Mouse (Mus musculus): Measurements from ENCODE around the gene H2al1o. TPM values are rescaled to one million over a fixed set of nuclear protein-coding genes. Genes with fewer than 3 reads are reported as not detected.
"Not testable (repeated sequence)": the region's sequence is repeated elsewhere in the genome, so short reads cannot be mapped to it uniquely, and the experiment has no call there.

H2al1o gene
- not detected in 2 replicates for polyA plus RNA-seq (2015; fragmentation: Nextera tagmentation; extraction: Ambion mirVana)

DNA sequence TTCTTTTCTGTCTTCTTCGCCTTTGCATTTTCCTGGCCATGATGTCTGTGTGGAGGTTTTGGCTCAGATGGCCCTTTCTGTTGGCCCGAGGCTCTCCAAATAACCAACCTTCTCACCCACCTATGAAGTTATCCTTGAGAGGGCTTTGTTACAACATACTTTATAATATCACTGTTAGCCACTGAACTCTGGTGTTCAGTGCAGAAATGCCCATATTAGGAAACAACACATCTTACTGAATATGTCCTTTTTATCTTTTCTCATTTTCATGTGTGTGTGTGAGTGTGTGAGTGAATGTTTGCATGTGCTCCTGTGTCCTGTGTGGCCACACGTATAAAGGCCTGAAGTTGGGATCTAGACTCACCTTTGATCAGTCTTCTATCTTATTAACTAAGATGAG, at the start of gene H2al1o:
Gene H2al1o, minus strand, starts transcription at position 101 of the 400 bp plus-strand sequence.
- not testable (repeated sequence) for H3K4me2 ChIP-seq (ENCODE audit: low read depth, low read length); H3K27ac ChIP-seq (ENCODE audit: low read length); H3K4me3 ChIP-seq (ENCODE audit: low read length); H3K9me3 ChIP-seq (ENCODE audit: control insufficient read depth, low read length); H3K9ac ChIP-seq (ENCODE audit: low read depth, low read length); H3K27me3 ChIP-seq (replicated peaks; ENCODE audit: control insufficient read depth, insufficient read depth, low read length); H3K4me1 ChIP-seq (ENCODE audit: control insufficient read depth, insufficient read depth, low read length); H3K36me3 ChIP-seq (ENCODE audit: control insufficient read depth, insufficient read depth, low read length); ATAC-seq
- WGBS: 90% methylated on average over 3 of the region's 3 CpGs

DNA sequence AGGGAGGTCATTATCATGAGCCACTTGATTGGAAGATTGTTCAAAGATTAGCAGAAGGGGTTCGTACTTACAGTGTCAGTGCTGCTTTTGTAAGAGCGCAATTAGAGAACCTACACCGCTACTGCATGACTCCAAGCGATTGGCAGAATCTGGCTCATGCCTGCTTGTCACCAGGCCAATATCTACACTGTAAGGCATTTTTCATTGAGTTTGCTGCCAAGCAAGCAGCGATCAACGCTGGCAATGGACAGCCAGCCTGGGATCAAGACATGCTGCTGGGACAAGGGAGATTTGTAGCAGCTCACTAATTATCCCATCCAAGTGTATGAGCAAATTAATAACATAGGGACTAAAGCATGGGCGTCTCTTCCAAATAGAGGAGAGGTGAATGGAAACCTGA, 25.8 kb upstream of the H2al1o start:
- H3K27me3 ChIP-seq (replicated peaks; ENCODE audit: control insufficient read depth, insufficient read depth, low read length); H3K9ac ChIP-seq (ENCODE audit: low read depth, low read length); H3K4me3 ChIP-seq (ENCODE audit: low read length); H3K27ac ChIP-seq (ENCODE audit: low read length); H3K4me1 ChIP-seq (ENCODE audit: control insufficient read depth, insufficient read depth, low read length); ATAC-seq; H3K9me3 ChIP-seq (ENCODE audit: control insufficient read depth, low read length); H3K4me2 ChIP-seq (ENCODE audit: low read depth, low read length); H3K36me3 ChIP-seq (ENCODE audit: control insufficient read depth, insufficient read depth, low read length): not testable (repeated sequence)
- WGBS: 92% methylated on average over 7 of the region's 7 CpGs

- H3K4me2 ChIP-seq (ENCODE audit: low read depth, low read length): no peak overlapping the region
- H3K27ac ChIP-seq (ENCODE audit: low read length): no peak overlapping the region
- H3K9ac ChIP-seq (ENCODE audit: low read depth, low read length): no peak overlapping the region
- no peaks in the 10 kb centered on the region for H3K4me1 ChIP-seq (ENCODE audit: control insufficient read depth, insufficient read depth, low read length)
- 81% methylated on average over 3 of the region's 3 CpGs for WGBS
- ATAC-seq: no peak
- H3K27me3 ChIP-seq (replicated peaks; ENCODE audit: control insufficient read depth, insufficient read depth, low read length): no peaks in the 10 kb centered on the region
- no peaks in the 10 kb centered on the region for H3K36me3 ChIP-seq (ENCODE audit: control insufficient read depth, insufficient read depth, low read length)
- H3K9me3 ChIP-seq (ENCODE audit: control insufficient read depth, low read length): no peaks in the 10 kb centered on the region
- no peak overlapping the region for H3K4me3 ChIP-seq (ENCODE audit: low read length)
Observed at GRCm38 (mm10) chrX:9536881-9537280, 35.3 kb downstream of the H2al1o start.

Other genes with a start within 250 kb of the H2al1o start
- not detected in 2 replicates for gene H2al1k, start 221.8 kb downstream of the H2al1o start, polyA plus RNA-seq (2015; fragmentation: Nextera tagmentation; extraction: Ambion mirVana)
- gene Cybb, start 84.6 kb downstream of the H2al1o start, polyA plus RNA-seq (2015; fragmentation: Nextera tagmentation; extraction: Ambion mirVana): 3.7 and 4.3 TPM in 2 replicates
- gene Dynlt3, start 90.6 kb upstream of the H2al1o start, polyA plus RNA-seq (2015; fragmentation: Nextera tagmentation; extraction: Ambion mirVana): 65.1 and 68.8 TPM in 2 replicates